Mouse (Mus musculus) brain, embryonic 14.5 days (tissue): Measurements from ENCODE around the gene Fstl4.

Source experiments
- CTCF ChIP-seq: fragments of 200-500 bp; IDR thresholded peaks from 2 replicates; pipeline ENCODE4 v1.5.1; 2012; ENCODE audit warnings: inconsistent platforms, mild to moderate bottlenecking, moderate library complexity, borderline replicate concordance; ENCODE audit not compliant: insufficient read depth, insufficient read length; ENCODE audit errors: extremely low read depth
- POLR2A ChIP-seq: fragments of 200-500 bp; IDR thresholded peaks from 2 replicates; pipeline ENCODE4 v1.6.1; 2012; ENCODE audit warnings: mild to moderate bottlenecking, inconsistent platforms, borderline replicate concordance; ENCODE audit not compliant: poor library complexity, insufficient read depth, insufficient read length, severe bottlenecking; ENCODE audit errors: extremely low read depth

DNA sequence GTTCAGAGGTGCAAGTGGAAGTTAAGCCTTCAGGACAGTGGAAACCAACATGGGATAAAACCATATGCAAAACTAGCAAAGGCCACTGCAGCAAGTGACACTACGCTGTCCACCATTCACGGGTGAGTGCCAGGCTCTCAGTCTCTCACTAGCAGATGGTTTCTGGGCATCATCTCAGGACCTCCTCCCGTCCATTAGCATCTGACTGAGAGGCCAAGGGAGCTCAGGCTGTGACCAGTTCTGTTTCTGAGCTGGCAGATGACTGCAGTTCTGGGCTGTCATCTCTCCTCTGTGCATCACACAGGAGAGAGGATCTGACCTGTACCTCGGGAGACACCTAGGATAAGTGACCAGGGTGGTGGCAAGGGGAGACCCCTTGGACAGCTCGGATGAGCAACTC lies 249.5 kb downstream of the Fstl4 start:
- no peak for TF ChIP-seq CTCF
- no peak for TF ChIP-seq POLR2A
